Mouse (Mus musculus): ENCODE data around the gene Sectm1a. TPM values are rescaled to one million over a fixed set of nuclear protein-coding genes. Genes with fewer than 3 reads are reported as not detected.
"Not testable (repeated sequence)": the region's sequence is repeated elsewhere in the genome, so short reads cannot be mapped to it uniquely, and the experiment has no call there.

The Sectm1a gene
- polyA plus RNA-seq, 1 experiment from 2014 or later, result 0.43 TPM

DNA sequence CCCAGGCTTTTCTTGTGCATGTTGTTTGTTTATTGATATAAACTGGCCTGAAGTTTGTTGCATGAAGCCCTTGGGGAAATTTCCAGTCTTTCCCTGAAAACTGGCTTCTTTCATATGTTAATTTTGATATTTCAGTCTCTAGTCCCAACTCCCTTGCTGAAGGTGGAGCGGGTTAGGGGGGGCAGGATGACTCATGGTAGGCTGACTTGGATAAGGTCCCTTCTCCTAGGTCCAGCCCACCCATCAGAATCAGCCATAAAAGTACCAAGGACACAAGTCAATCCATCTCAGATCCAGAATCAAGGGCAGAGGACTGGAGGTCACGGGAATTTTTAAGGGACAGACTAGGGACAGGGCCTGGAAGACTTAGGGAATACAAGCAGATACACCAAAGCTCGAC lies 30.0 kb upstream of the Sectm1a start:
- Histone ChIP-seq H3K4me3 (no peak overlapping the region), H3K27me3 (replicated peaks) (no peaks in the 10 kb centered on the region), H3K4me2 (no peak overlapping the region), H3K36me3 (no peaks in the 10 kb centered on the region), H3K9ac (no peak overlapping the region), H3K27ac (no peak overlapping the region), H3K4me1 (0 out of 2 replicates have a peak, but pooled peaks cover 3% of the 10 kb centered on the region), H3K9me3 (replicated peaks) (no peaks in the 10 kb centered on the region)
- 66% methylated on average over 3 of the region's 3 CpGs for WGBS (ENCODE audit: insufficient replicate concordance)
- no peak for ATAC-seq

GRCm38 (mm10) chr11:121109986-121110385 lies 29.0 kb upstream of the Sectm1a start:
- ATAC-seq, result no peak
- H3K4me1 ChIP-seq, result 0 out of 2 replicates have a peak, but pooled peaks cover 3% of the 10 kb centered on the region

GRCm38 (mm10) chr11:121108061-121108460 lies 27.0 kb upstream of the Sectm1a start:
- 44% methylated on average over 9 of the region's 9 CpGs for WGBS (ENCODE audit: insufficient replicate concordance)
- H3K4me1 ChIP-seq, result 0 out of 2 replicates have a peak, but pooled peaks cover 3% of the 10 kb centered on the region
- H3K27ac ChIP-seq, result 0 out of 2 replicates have a peak overlapping the region, but pooled peaks have one; percentile 17
- H3K9ac ChIP-seq, result no peak overlapping the region
- no peaks in the 10 kb centered on the region for H3K27me3 ChIP-seq (replicated peaks)
- no peak overlapping the region for H3K4me3 ChIP-seq
- no peaks in the 10 kb centered on the region for H3K9me3 ChIP-seq (replicated peaks)
- no peak for ATAC-seq
- H3K4me2 ChIP-seq, result no peak overlapping the region
- no peaks in the 10 kb centered on the region for H3K36me3 ChIP-seq

More at GRCm38 (mm10) chr11:121109986-121110385, 29.0 kb upstream of the Sectm1a start:
- Histone ChIP-seq H3K4me3 (no peak overlapping the region), H3K27me3 (replicated peaks) (no peaks in the 10 kb centered on the region), H3K27ac (no peak overlapping the region), H3K36me3 (no peaks in the 10 kb centered on the region), H3K4me2 (no peak overlapping the region), H3K9me3 (replicated peaks) (no peaks in the 10 kb centered on the region), H3K9ac (no peak overlapping the region)
- WGBS (ENCODE audit: insufficient replicate concordance), result 22% methylated on average over 2 of the region's 2 CpGs

DNA sequence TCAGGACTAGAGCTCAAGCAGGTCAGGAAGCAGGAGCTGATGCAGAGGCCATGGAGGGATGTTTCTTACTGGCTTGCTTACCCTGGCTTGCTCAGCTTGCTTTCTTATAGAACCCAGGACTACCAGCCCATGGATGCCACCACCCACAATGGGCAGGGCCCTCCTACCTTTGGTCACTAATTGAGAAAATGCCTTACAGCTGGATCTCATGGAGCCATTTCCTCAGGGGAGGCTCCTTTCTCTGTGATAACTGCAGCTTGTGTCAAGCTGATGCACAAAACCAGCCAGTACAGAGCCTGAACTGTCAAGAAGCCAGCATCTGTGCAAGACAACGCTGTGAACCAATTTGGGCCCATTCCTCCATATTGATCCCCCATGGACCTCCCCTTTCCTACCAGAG lies 26.2 kb upstream of the Sectm1a start:
- not testable (repeated sequence) for H3K4me2 ChIP-seq; H3K27me3 ChIP-seq (replicated peaks)
- 64% methylated on average over 1 of the region's 1 CpGs for WGBS (ENCODE audit: insufficient replicate concordance)

GRCm38 (mm10) chr11:121101124-121101805 lies 20.2 kb upstream of the Sectm1a start:
- no peaks in the 10 kb centered on the region for H3K9me3 ChIP-seq (replicated peaks)
- H3K27me3 ChIP-seq (replicated peaks), result no peaks in the 10 kb centered on the region
- H3K36me3 ChIP-seq, result no peaks in the 10 kb centered on the region
- 50% methylated on average over 4 of the region's 4 CpGs for WGBS (ENCODE audit: insufficient replicate concordance)
- H3K4me1 ChIP-seq, result 0 out of 2 replicates have a peak, but pooled peaks cover 13% of the 10 kb centered on the region
- ATAC-seq, result no peak
- no peak overlapping the region for H3K9ac ChIP-seq
- no peak overlapping the region for H3K4me2 ChIP-seq
- H3K4me3 ChIP-seq, result no peak overlapping the region
- no peak overlapping the region for H3K27ac ChIP-seq

More for the DNA sequence above, 26.2 kb upstream of the Sectm1a start:
- not testable (repeated sequence) for ATAC-seq; H3K9ac ChIP-seq; H3K36me3 ChIP-seq; H3K4me3 ChIP-seq; H3K4me1 ChIP-seq; H3K9me3 ChIP-seq (replicated peaks); H3K27ac ChIP-seq

DNA sequence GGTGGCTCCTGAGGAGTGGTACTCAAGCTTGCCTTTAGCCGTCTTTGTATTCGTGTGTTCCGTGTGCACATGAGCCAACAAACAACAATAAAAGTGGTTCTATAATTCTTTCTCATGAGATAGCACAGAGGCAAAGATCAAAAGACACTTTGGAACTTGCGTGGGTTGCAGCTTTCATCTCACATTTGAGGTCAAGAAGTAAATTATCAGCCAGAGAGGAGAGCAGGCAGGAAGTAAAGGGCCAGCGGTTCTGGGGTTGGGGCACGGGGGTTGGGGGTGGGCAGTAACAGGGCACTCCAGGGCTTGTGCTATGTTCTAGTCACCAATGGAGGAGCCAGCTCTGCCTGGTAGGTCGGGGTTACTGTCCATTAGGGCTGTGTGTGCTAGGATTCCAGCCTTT lies 19.7 kb upstream of the Sectm1a start:
- Histone ChIP-seq H3K36me3 (no peaks in the 10 kb centered on the region), H3K27me3 (replicated peaks) (no peaks in the 10 kb centered on the region), H3K27ac (no peak overlapping the region), H3K9me3 (replicated peaks) (no peaks in the 10 kb centered on the region), H3K9ac (no peak overlapping the region), H3K4me3 (no peak overlapping the region), H3K4me1 (0 out of 2 replicates have a peak, but pooled peaks cover 13% of the 10 kb centered on the region), H3K4me2 (no peak overlapping the region)
- WGBS (ENCODE audit: insufficient replicate concordance), result 38% methylated on average over 7 of the region's 7 CpGs
- no peak for ATAC-seq

- no peak overlapping the region for H3K4me2 ChIP-seq
- ATAC-seq, result no peak
- H3K36me3 ChIP-seq, result no peaks in the 10 kb centered on the region
- H3K4me3 ChIP-seq, result no peak overlapping the region
- 0 out of 2 replicates have a peak, but pooled peaks cover 13% of the 10 kb centered on the region for H3K4me1 ChIP-seq
- 52% methylated on average over 7 of the region's 7 CpGs for WGBS (ENCODE audit: insufficient replicate concordance)
- no peak overlapping the region for H3K27ac ChIP-seq
- H3K27me3 ChIP-seq (replicated peaks), result no peaks in the 10 kb centered on the region
- H3K9ac ChIP-seq, result no peak overlapping the region
- no peaks in the 10 kb centered on the region for H3K9me3 ChIP-seq (replicated peaks)
Observed at GRCm38 (mm10) chr11:121099762-121100161, 18.7 kb upstream of the Sectm1a start.

- 68% methylated on average over 14 of the region's 14 CpGs for WGBS (ENCODE audit: insufficient replicate concordance)
Observed at GRCm38 (mm10) chr11:121092606-121093585, 11.9 kb upstream of the Sectm1a start.

GRCm38 (mm10) chr11:121090943-121091342 lies 9.9 kb upstream of the Sectm1a start:
- Histone ChIP-seq H3K36me3 (no peaks in the 10 kb centered on the region), H3K9ac (no peak overlapping the region), H3K4me3 (no peak overlapping the region), H3K9me3 (replicated peaks) (no peaks in the 10 kb centered on the region), H3K27ac (no peak overlapping the region), H3K27me3 (replicated peaks) (peaks cover 2% of the 10 kb centered on the region; the same call in 1 of the 2 replicates), H3K4me1 (no peaks in the 10 kb centered on the region), H3K4me2 (no peak overlapping the region)
- no peak for ATAC-seq
- 49% methylated on average over 4 of the region's 4 CpGs for WGBS (ENCODE audit: insufficient replicate concordance)

More at GRCm38 (mm10) chr11:121092606-121093585, 11.9 kb upstream of the Sectm1a start:
- no peak overlapping the region for H3K9ac ChIP-seq
- H3K4me2 ChIP-seq, result no peak overlapping the region
- H3K27ac ChIP-seq, result no peak overlapping the region
- 0 out of 2 replicates have a peak, but pooled peaks cover 8% of the 10 kb centered on the region for H3K4me1 ChIP-seq
- H3K27me3 ChIP-seq (replicated peaks), result no peaks in the 10 kb centered on the region; the same call in 1 of the 2 replicates
- H3K9me3 ChIP-seq (replicated peaks), result no peaks in the 10 kb centered on the region
- no peaks in the 10 kb centered on the region for H3K36me3 ChIP-seq
- no peak overlapping the region for H3K4me3 ChIP-seq
- no peak for ATAC-seq

GRCm38 (mm10) chr11:121089756-121090546 lies 8.9 kb upstream of the Sectm1a start:
- 67% methylated on average over 2 of the region's 2 CpGs for WGBS (ENCODE audit: insufficient replicate concordance)
- no peak for ATAC-seq

DNA sequence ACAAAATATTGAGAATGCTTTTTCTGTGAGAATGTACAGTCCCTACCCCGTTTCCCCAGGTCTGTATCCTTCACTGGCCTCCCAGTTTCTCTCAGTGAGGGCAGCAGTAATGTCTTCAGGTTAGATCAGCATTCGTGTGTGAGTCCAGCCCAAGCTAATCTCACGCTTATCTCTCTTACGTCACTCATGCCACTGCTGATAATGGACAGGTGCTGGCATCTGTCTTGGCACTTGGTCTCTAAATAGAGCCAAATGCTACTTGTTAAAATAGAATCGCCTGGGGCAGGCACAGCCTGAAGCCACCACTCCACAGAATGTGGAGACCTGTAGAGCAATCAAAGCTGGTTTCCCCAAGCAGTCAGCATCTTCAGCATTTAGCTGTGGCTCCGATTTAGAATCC lies 8.0 kb upstream of the Sectm1a start:
- H3K4me2 ChIP-seq, result no peak overlapping the region
- no peak overlapping the region for H3K4me3 ChIP-seq
- H3K36me3 ChIP-seq, result no peaks in the 10 kb centered on the region
- peaks cover 5% of the 10 kb centered on the region; the same call in 1 of the 2 replicates for H3K27me3 ChIP-seq (replicated peaks)
- no peaks in the 10 kb centered on the region for H3K9me3 ChIP-seq (replicated peaks)
- ATAC-seq, result no peak
- WGBS (ENCODE audit: insufficient replicate concordance), result 51% methylated on average over 6 of the region's 6 CpGs
- H3K9ac ChIP-seq, result no peak overlapping the region
- H3K27ac ChIP-seq, result no peak overlapping the region
- no peaks in the 10 kb centered on the region for H3K4me1 ChIP-seq

More at GRCm38 (mm10) chr11:121089756-121090546, 8.9 kb upstream of the Sectm1a start:
- H3K4me2 ChIP-seq, result no peak overlapping the region
- H3K4me1 ChIP-seq, result no peaks in the 10 kb centered on the region
- H3K9ac ChIP-seq, result no peak overlapping the region
- peaks cover 5% of the 10 kb centered on the region; the same call in 1 of the 2 replicates for H3K27me3 ChIP-seq (replicated peaks)
- H3K36me3 ChIP-seq, result no peaks in the 10 kb centered on the region
- H3K27ac ChIP-seq, result no peak overlapping the region
- no peaks in the 10 kb centered on the region for H3K9me3 ChIP-seq (replicated peaks)
- no peak overlapping the region for H3K4me3 ChIP-seq

All from liver, embryonic 12.5 days (tissue).